8 mouse cellular contexts compared by ENCODE assay signal in the genomic region with DNA sequence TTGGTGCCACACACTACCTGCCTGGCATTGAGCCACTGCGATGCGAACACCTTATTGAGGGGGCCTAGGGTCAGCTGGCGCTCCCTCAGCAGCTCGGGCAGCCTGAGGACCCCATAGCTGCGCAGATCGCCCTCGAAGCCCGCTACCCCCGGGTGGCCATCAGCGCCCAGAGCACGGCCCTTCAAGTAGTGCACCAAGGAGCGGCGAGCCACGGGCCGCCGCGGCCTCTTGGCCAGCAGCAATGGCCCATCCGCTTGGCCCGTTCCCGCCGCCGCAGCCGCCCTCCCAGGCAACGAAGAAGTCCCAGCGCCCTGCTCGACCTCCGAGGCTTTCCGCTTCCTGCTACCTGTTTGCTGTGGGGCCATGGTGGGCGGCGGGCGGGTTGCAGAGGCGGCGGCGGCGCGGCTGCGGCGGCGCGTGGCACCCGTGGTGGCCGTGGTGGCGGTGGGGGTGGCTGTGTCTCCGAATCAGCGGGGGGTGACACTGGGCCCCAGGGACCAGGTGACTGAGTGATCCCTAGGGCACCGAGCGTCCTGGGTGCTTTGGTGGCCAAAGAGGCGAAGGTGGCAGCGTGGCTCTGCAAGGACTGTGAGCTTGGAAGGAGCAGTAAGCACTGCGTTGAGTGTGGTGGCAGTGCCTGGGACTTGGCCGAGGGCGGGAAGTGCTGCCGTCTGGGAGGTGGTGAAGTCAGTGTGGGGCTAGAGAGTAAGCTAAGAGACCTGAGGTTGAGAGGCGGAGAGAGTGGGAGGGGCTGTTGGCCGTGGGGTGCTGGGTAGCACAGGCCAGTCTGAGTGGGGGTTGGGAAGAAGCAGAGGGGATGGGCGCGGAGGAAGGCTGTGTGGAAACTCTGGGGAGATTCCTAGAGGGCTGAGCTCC. TPM values are rescaled to one million over a fixed set of nuclear protein-coding genes. Genes with fewer than 3 reads are reported as not detected.
A peak's percentile ranks its signal among the peaks of the same experiment; 100 is the strongest.
DNase-seq lines count a peak whose midpoint lies in the region; ATAC-seq lines count a peak whose summit lies in the region.

A gene (minus strand): TSS at position 697 of the 876 bp plus-strand sequence.

- no peaks in the 10 kb centered on the region for H3K36me3 ChIP-seq in kidney, embryonic 14.5 days (ENCODE audit: control insufficient read depth, insufficient read depth, low read length)
- no peaks in the 10 kb centered on the region for H3K36me3 ChIP-seq in stomach, embryonic 15.5 days

- 21% methylated on average over 57 of the region's 57 CpGs for WGBS in kidney, embryonic 14.5 days
- WGBS in stomach, embryonic 15.5 days: 22% methylated on average over 56 of the region's 57 CpGs

- no peaks in the 10 kb centered on the region for H3K9me3 ChIP-seq in kidney, embryonic 14.5 days (ENCODE audit: control insufficient read depth, low read length)
- no peaks in the 10 kb centered on the region for H3K9me3 ChIP-seq in stomach, embryonic 15.5 days

- H3K4me2 ChIP-seq in kidney, embryonic 14.5 days (replicated peaks; ENCODE audit: low read depth, low read length): peak within 1 kb of the TSS; percentile 63
- peak within 1 kb of the TSS; percentile 65 for H3K4me2 ChIP-seq in stomach, embryonic 15.5 days

- peak; percentile 96 for ATAC-seq in kidney, embryonic 14.5 days (ENCODE audit: low FRiP score, low TSS enrichment)
- ATAC-seq in stomach, embryonic 15.5 days (ENCODE audit: insufficient read depth, low FRiP score, low read depth): peak; percentile 80

- peak within 1 kb of the TSS; percentile 43 for H3K4me3 ChIP-seq in kidney, embryonic 14.5 days (ENCODE audit: low read length)
- H3K4me3 ChIP-seq in stomach, embryonic 15.5 days (replicated peaks): peak within 1 kb of the TSS; percentile 48

- DNase-seq in kidney, adult 18-20 months: no peak
- peak; percentile 15 to 22 for DNase-seq in cerebellum, postnatal 14 days
- DNase-seq in frontal cortex, postnatal 36 days (ENCODE audit: low spot score in 2 of 2): peak; percentile 4 to 22
- peak; percentile 2 to 6 for DNase-seq in layer of hippocampus, postnatal 14 days (ENCODE audit: low spot score in 2 of 2)
- peak; percentile 33 for DNase-seq in mesoderm, embryonic 11.5 days (ENCODE audit: low read depth, low spot score)
- DNase-seq in adrenal gland, adult 8-10 months: no peak

- H3K27me3 ChIP-seq in kidney, embryonic 14.5 days (ENCODE audit: control insufficient read depth, insufficient read depth, low read length): no peaks in the 10 kb centered on the region
- no peaks in the 10 kb centered on the region for H3K27me3 ChIP-seq in stomach, embryonic 15.5 days (replicated peaks)

- H3K4me1 ChIP-seq in kidney, embryonic 14.5 days (ENCODE audit: control insufficient read depth, insufficient read depth, low read length): no peaks in the 10 kb centered on the region
- no peaks in the 10 kb centered on the region for H3K4me1 ChIP-seq in stomach, embryonic 15.5 days

- no peak within 1 kb of the TSS for H3K27ac ChIP-seq in kidney, embryonic 14.5 days (ENCODE audit: low read depth, low read length)
- H3K27ac ChIP-seq in stomach, embryonic 15.5 days: no peak within 1 kb of the TSS

- H3K9ac ChIP-seq in kidney, embryonic 14.5 days (ENCODE audit: low read depth, low read length): peak within 1 kb of the TSS; percentile 48
- no peak within 1 kb of the TSS for H3K9ac ChIP-seq in stomach, embryonic 15.5 days

RNA-seq across cellular contexts. Expression of the gene that starts here (rescaled TPM):
- polyA plus RNA-seq in kidney, embryonic 14.5 days (2014; fragmentation: Nextera tagmentation; extraction: Ambion mirVana): 1.4 and 1.6 TPM in 2 replicates
- 1 to 10 TPM; 2.0 to 3.2 TPM for total RNA-seq in layer of hippocampus, postnatal 14 days (2021)
- polyA plus RNA-seq in stomach, embryonic 15.5 days (2015; fragmentation: Nextera tagmentation; extraction: Ambion mirVana): 2.7 and 2.8 TPM in 2 replicates
- total RNA-seq in adrenal gland, adult 8-10 months (2022): not detected

Comparison
In these comparisons a context has a peak if more than half of its experiments do, and no peak if none do; other contexts are left out.
1. DNase-seq: peak in cerebellum, postnatal 14 days (2 of 2), frontal cortex, postnatal 36 days (2 of 2), layer of hippocampus, postnatal 14 days (2 of 2) and mesoderm, embryonic 11.5 days (single experiment); none in kidney, adult 18-20 months (single experiment) and adrenal gland, adult 8-10 months (single experiment).